Mouse (Mus musculus): Measurements from ENCODE around the gene Trappc2.
A peak's percentile ranks its signal among the peaks of the same experiment; 100 is the strongest.

The Trappc2 gene

GRCm38 (mm10) chrX:166440036-166440615 is at the start of gene Trappc2:
Gene Trappc2 (plus strand): TSS chrX:166440574.
- no peak for DNase-seq

DNA sequence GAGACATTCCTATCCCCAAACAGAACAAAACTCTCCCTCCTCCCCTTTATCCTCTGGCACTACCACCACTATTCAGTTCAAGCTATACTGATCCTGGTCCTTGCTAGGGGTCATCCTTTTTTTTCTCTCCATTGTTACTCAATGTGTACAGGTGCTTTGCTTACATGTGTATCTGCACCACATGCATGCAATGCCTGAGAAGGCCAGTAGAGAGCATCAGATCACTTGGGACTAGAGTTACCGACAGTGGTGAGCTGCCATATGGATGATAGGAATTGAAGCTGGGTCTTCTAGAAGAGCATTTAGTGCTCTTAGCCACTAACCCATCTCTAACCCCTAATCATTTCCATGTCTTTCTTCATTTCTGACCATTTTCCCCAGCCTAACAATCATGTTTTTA is 46.6 kb upstream of the Trappc2 start:
- peak in 1 of 2 experiments; percentile 11 for DNase-seq

GRCm38 (mm10) chrX:166407865-166408264 is 32.5 kb upstream of the Trappc2 start:
- DNase-seq: no peak

GRCm38 (mm10) chrX:166416196-166416595 is 24.2 kb upstream of the Trappc2 start:
- DNase-seq: peak; percentile 59 to 64

DNA sequence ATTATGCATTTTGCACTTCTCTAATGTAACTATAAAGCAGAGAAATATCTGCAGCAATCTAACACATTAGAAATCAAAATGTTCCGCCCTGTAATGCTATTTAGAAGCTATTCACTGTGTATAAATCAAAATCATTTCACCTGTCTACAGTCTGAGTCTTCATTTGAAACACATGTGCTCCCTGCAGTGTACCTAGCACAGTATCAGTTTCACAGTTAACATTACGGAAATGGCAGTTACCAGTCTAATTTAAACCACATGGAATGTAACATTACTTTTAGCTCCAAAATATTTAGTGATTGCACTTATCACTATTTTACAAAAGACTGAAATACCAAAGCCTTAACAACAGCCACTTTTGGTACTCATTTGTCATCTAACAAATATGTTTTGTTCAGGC is 5.6 kb upstream of the Trappc2 start:
- DNase-seq: no peak

GRCm38 (mm10) chrX:166440616-166441063 is 266 bp downstream of the Trappc2 start, which contains the start of gene Ofd1:
Gene Ofd1 (minus strand): TSS chrX:166440704.
- peak; percentile 93 to 95 for DNase-seq

DNA sequence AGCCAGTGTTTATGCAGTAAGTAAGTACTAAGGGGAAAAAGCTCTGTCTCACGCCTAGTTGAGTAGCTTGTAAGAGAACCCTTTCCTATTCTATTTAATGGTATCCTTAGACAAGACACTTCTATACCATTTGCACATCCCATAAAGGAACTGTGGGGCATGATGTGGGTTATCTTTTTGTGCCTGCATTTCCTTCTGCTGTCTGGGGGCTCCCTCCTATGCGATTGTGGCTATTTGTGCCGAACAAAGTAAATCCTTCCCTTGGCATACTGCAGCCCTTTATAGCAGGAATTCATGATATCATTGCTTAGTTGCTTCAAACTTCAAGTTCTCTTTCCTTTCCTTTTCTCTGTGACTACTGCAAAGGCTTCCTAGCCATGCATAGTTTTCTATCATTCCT is 4.2 kb downstream of the Trappc2 start:
- DNase-seq: no peak

GRCm38 (mm10) chrX:166453532-166453931 is 13.2 kb downstream of the Trappc2 start:
- no peak for DNase-seq

- DNase-seq: no peak
Observed at GRCm38 (mm10) chrX:166454331-166454730, 14.0 kb downstream of the Trappc2 start.

GRCm38 (mm10) chrX:166455525-166455924 is 15.2 kb downstream of the Trappc2 start:
- no peak for DNase-seq

- DNase-seq: no peak
Observed at GRCm38 (mm10) chrX:166468321-166468720, 27.9 kb downstream of the Trappc2 start.

DNA sequence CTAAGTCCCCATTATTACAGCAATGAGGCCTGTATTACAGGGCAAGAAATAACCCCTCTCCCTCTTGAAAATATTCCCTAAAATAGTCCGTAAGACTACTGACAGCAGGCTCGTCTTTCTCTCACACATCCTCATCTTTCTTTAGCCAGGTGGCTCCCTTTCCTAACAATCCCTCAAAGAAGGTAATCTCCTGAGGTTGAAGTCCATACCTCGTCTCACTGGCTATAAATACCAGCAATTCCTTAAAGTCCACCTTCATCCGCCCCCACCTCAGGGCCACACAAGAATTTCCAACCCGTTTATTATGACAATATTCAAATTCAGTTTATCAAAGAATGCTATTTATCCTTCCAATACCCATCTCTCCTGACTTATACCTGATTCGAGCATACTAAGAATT is 32.2 kb downstream of the Trappc2 start:
- DNase-seq: no peak

- no peak for DNase-seq
Observed at GRCm38 (mm10) chrX:166477393-166477792, 37.0 kb downstream of the Trappc2 start.

DNA sequence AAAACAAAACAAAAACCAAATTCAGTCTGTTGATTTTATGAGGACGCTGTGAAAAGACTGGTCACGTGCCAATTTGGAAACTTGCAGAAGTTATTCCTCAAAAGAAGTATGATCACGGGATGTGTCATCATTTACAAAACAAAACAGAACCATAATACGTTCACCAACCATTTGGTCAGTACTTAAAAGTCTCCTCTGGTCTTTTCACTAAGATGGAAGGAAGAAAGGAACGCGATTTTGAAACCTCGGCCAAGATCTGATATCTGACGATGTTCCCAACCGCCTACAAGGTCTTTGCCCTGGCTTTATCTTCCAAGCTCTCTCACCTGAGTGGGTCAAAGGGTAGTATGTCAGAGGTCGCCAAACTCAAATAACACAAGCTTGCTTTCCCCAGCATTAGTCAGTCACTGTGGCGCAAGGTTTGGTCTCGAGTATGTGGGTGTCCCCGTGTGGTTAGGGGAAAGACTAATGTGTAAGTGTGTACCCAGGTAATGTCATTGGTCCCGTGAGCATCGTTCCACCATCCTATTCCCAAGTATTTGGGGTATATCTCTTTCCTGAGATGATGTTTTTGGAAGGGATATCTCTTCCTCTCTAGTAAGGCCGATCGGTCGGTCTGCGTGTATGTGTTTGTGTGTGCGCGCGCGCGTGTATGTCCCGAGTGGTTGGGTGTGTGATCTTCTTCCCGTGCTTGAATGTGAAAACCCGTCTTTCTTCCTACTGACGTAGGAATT is 38.4 kb downstream of the Trappc2 start:
- peak; percentile 8 for DNase-seq

GRCm38 (mm10) chrX:166479365-166479983 is 39.1 kb downstream of the Trappc2 start, which contains the start of gene Rab9:
Gene Rab9 (minus strand): TSS chrX:166479867.
- peak; percentile 96 to 98 for DNase-seq

- DNase-seq: no peak
Observed at GRCm38 (mm10) chrX:166495052-166495451, 54.7 kb downstream of the Trappc2 start.

- peak in 1 of 2 experiments; percentile 26 for DNase-seq
Observed at GRCm38 (mm10) chrX:166497771-166498170, 57.4 kb downstream of the Trappc2 start.

DNA sequence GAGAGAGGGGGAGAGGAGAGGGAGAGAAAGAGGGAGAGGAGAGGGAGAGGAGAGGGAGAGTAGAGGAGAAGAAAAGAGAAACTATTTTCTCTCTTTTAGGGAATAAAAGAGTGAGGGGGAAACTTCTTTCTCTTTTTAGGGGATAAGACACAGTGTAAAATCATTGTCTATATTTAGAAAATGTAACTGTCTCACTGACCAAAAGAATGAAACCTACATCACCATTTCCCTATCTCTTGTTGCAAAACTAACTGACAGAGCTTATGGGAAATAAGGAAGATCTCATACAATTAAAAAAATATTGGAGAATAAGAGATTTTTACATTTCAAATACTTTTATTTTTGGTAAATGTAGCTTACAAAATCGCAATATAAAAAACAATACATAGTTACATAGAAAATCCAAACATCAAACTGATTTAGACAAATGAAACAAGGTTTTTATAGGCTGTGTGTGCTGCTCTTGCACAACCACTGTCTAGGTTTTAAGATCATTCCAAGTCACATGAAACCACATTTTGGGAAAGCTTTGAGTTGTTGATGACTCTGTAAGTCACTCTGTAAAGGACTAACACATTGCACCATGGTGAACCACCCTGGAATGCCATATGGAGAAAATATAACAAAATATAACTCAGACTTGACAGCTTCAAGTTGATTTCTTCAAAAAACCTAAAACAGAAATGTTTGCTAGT is 59.3 kb downstream of the Trappc2 start:
- no peak for DNase-seq

Data from cerebellum, postnatal 10 days (tissue).